Mouse (Mus musculus): Measurements from ENCODE around the gene Fut7. TPM values are rescaled to one million over a fixed set of nuclear protein-coding genes. Genes with fewer than 3 reads are reported as not detected.
A peak's percentile ranks its signal among the peaks of the same experiment; 100 is the strongest.

The Fut7 gene
- polyA plus RNA-seq, 1 experiment from 2014 or later, result 0.17 TPM

- Histone ChIP-seq H3K4me2 (no peak overlapping the region), H3K4me1 (peaks cover 30% of the 10 kb centered on the region), H3K4me3 (no peak overlapping the region), H3K9me3 (no peaks in the 10 kb centered on the region), H3K27ac (no peak overlapping the region), H3K9ac (no peak overlapping the region), H3K27me3 (no peaks in the 10 kb centered on the region), H3K36me3 (peaks cover 9% of the 10 kb centered on the region)
- ATAC-seq (ENCODE audit: insufficient number of reproducible peaks, insufficient read depth, low FRiP score, low TSS enrichment, low read depth), result no peak
- WGBS, result 75% methylated on average over 3 of the region's 3 CpGs
These were observed 40.6 kb downstream of the Fut7 start for GRCm38 (mm10) chr2:25463630-25464029.

DNA sequence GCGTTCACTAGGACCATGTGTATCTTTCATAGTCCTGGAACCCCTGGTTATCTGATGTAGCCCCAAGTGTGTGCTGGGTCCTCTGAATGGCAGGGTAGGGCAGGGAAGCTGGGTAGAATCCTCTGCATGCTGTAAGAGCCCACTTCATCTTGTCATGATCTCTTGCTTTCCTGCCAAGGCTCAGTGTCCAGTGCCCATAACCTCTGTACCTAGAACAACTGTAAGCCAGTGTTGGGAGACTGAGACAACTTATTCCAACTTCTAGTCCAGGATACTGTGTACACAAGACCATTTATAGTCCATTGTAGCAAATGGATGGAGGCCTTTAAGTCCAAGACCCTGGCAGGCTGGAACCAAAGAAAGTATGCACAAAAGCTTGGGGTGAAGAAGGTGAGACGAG is 42.2 kb downstream of the Fut7 start:
- Histone ChIP-seq H3K9ac (no peak overlapping the region), H3K36me3 (no peaks in the 10 kb centered on the region), H3K4me1 (peaks cover 21% of the 10 kb centered on the region), H3K4me3 (no peak overlapping the region), H3K4me2 (no peak overlapping the region), H3K27ac (no peak overlapping the region), H3K9me3 (no peaks in the 10 kb centered on the region), H3K27me3 (peaks cover 3% of the 10 kb centered on the region; the same call in 1 of the 2 replicates)
- 84% methylated on average over 2 of the region's 2 CpGs for WGBS
- ATAC-seq (ENCODE audit: insufficient number of reproducible peaks, insufficient read depth, low FRiP score, low TSS enrichment, low read depth), result no peak

DNA sequence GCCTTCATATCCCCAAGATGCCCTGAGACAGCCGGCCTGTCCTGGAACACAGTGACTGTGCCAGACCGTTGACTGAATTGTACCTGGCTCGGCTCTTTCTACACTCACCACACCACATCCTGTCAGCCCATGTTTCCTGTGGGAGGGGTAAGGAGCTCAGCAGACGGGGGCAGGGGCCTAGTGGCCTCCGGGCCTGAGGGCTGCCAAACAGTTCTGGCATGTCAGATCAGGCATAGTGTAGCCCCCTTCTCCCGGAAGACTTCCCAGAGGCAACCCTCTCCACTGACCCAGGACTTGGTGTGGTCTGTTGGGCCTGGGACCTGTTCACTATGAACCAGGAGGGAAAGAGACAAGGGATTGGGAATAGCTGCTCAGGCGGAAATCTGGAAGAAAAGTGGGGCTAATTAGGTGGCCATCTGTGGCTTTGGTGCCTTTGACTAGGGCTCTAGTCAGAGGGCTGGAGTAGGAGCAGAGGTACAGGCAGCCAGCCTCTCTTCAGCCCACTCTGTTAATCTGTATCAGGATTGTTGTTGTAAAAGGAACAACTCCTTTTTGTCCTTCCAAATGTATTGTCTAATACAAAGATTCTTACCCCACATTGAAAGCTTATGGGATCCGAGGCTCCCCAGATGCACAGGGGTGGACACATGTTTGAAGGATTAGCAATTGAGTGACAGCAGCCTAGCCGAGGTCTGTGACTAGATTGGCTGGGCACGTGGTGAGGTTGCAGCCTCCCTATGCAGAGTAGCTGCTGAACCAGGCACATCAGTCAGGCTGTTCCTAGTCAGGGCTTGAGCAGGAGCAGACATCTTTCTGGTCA is 43.0 kb downstream of the Fut7 start:
- Histone ChIP-seq H3K27ac (no peak overlapping the region), H3K36me3 (no peaks in the 10 kb centered on the region), H3K9ac (no peak overlapping the region), H3K9me3 (no peaks in the 10 kb centered on the region), H3K4me1 (peaks cover 18% of the 10 kb centered on the region), H3K4me3 (no peak overlapping the region), H3K4me2 (no peak overlapping the region), H3K27me3 (peaks cover 5% of the 10 kb centered on the region; the same call in 1 of the 2 replicates)
- no peak for ATAC-seq (ENCODE audit: insufficient number of reproducible peaks, insufficient read depth, low FRiP score, low TSS enrichment, low read depth)
- 27% methylated on average over 10 of the region's 10 CpGs for WGBS

- H3K36me3 ChIP-seq, result no peaks in the 10 kb centered on the region
- H3K9me3 ChIP-seq, result no peaks in the 10 kb centered on the region
- peaks cover 5% of the 10 kb centered on the region; the same call in 1 of the 2 replicates for H3K27me3 ChIP-seq
- WGBS, result 72% methylated on average over 14 of the region's 14 CpGs
- H3K4me3 ChIP-seq, result no peak overlapping the region
- 0 out of 2 replicates have a peak, but pooled peaks cover 12% of the 10 kb centered on the region for H3K4me1 ChIP-seq
- no peak for ATAC-seq (ENCODE audit: insufficient number of reproducible peaks, insufficient read depth, low FRiP score, low TSS enrichment, low read depth)
- H3K9ac ChIP-seq, result no peak overlapping the region
- H3K4me2 ChIP-seq, result no peak overlapping the region
- no peak overlapping the region for H3K27ac ChIP-seq
These were observed 44.7 kb downstream of the Fut7 start for GRCm38 (mm10) chr2:25467606-25468303.

- no peaks in the 10 kb centered on the region for H3K36me3 ChIP-seq
- no peak overlapping the region for H3K4me2 ChIP-seq
- H3K27me3 ChIP-seq, result peaks cover 5% of the 10 kb centered on the region; the same call in 1 of the 2 replicates
- H3K4me1 ChIP-seq, result 0 out of 2 replicates have a peak, but pooled peaks cover 12% of the 10 kb centered on the region
- 81% methylated on average over 10 of the region's 10 CpGs for WGBS
- H3K4me3 ChIP-seq, result no peak overlapping the region
- no peak overlapping the region for H3K27ac ChIP-seq
- H3K9ac ChIP-seq, result 0 out of 2 replicates have a peak overlapping the region, but pooled peaks have one; percentile 27
- no peaks in the 10 kb centered on the region for H3K9me3 ChIP-seq
- ATAC-seq (ENCODE audit: insufficient number of reproducible peaks, insufficient read depth, low FRiP score, low TSS enrichment, low read depth), result peak; percentile 45; the same call in 1 of the 2 replicates
These were observed 46.2 kb downstream of the Fut7 start for GRCm38 (mm10) chr2:25468962-25469915.

- Histone ChIP-seq H3K4me2 (no peak within 1 kb of the TSS), H3K36me3 (no peaks in the 10 kb centered on the region), H3K9ac (0 out of 2 replicates have a peak within 1 kb of the TSS, but pooled peaks have one; percentile 27), H3K9me3 (no peaks in the 10 kb centered on the region), H3K4me3 (no peak within 1 kb of the TSS), H3K4me1 (0 out of 2 replicates have a peak, but pooled peaks cover 12% of the 10 kb centered on the region), H3K27ac (no peak within 1 kb of the TSS), H3K27me3 (peaks cover 5% of the 10 kb centered on the region; the same call in 1 of the 2 replicates)
- no peak for ATAC-seq (ENCODE audit: insufficient number of reproducible peaks, insufficient read depth, low FRiP score, low TSS enrichment, low read depth)
- 49% methylated on average over 6 of the region's 6 CpGs for WGBS
These were observed 46.9 kb downstream of the Fut7 start, which contains the start of gene Ptgds for GRCm38 (mm10) chr2:25469969-25470368. Gene Ptgds (minus strand): TSS chr2:25470046.

- ATAC-seq (ENCODE audit: insufficient number of reproducible peaks, insufficient read depth, low FRiP score, low TSS enrichment, low read depth), result no peak
- H3K27ac ChIP-seq, result no peak overlapping the region
- H3K9me3 ChIP-seq, result no peaks in the 10 kb centered on the region
- 74% methylated on average over 2 of the region's 2 CpGs for WGBS
- 0 out of 2 replicates have a peak, but pooled peaks cover 7% of the 10 kb centered on the region for H3K4me1 ChIP-seq
- no peaks in the 10 kb centered on the region for H3K36me3 ChIP-seq
- H3K4me2 ChIP-seq, result no peak overlapping the region
- no peak overlapping the region for H3K9ac ChIP-seq
- peaks cover 5% of the 10 kb centered on the region; the same call in 1 of the 2 replicates for H3K27me3 ChIP-seq
- H3K4me3 ChIP-seq, result no peak overlapping the region
These were observed 49.5 kb downstream of the Fut7 start for GRCm38 (mm10) chr2:25472550-25472949.

Small RNAs within 50 kb of the gene (microRNA-seq; reads per million reads assigned to microRNA genes)
- gene Mir3087, result not detected

Other genes with a start within 250 kb of the Fut7 start
- gene Nrarp, start 242.5 kb upstream of the Fut7 start, polyA plus RNA-seq (2015; fragmentation: Nextera tagmentation; extraction: Ambion mirVana), result 15.0 and 16.7 TPM in 2 replicates
- gene Tor4a, start 226.4 kb upstream of the Fut7 start, polyA plus RNA-seq (2015; fragmentation: Nextera tagmentation; extraction: Ambion mirVana), result 5.1 and 6.1 TPM in 2 replicates
- gene Nelfb, start 211.8 kb upstream of the Fut7 start, polyA plus RNA-seq (2015; fragmentation: Nextera tagmentation; extraction: Ambion mirVana), result 110 and 114 TPM in 2 replicates
- 0.15 TPM in 1 of 2 replicates, not detected in the other for gene Stpg3, start 208.6 kb upstream of the Fut7 start, polyA plus RNA-seq (2015; fragmentation: Nextera tagmentation; extraction: Ambion mirVana)
- gene Fam166a, start 204.5 kb upstream of the Fut7 start, polyA plus RNA-seq (2015; fragmentation: Nextera tagmentation; extraction: Ambion mirVana), result not detected in 2 replicates
- 409 and 438 TPM in 2 replicates for gene Tubb4b, start 198.6 kb upstream of the Fut7 start, polyA plus RNA-seq (2015; fragmentation: Nextera tagmentation; extraction: Ambion mirVana)
- gene Slc34a3, start 188.9 kb upstream of the Fut7 start, polyA plus RNA-seq (2015; fragmentation: Nextera tagmentation; extraction: Ambion mirVana), result not detected in 2 replicates
- not detected in 2 replicates for gene Rnf224, start 186.5 kb upstream of the Fut7 start, polyA plus RNA-seq (2015; fragmentation: Nextera tagmentation; extraction: Ambion mirVana)
- 10.8 and 11.3 TPM in 2 replicates for gene Rnf208, start 181.0 kb upstream of the Fut7 start, polyA plus RNA-seq (2015; fragmentation: Nextera tagmentation; extraction: Ambion mirVana)
- 0.81 TPM in 1 of 2 replicates, not detected in the other for gene Cysrt1, start 180.8 kb upstream of the Fut7 start, polyA plus RNA-seq (2015; fragmentation: Nextera tagmentation; extraction: Ambion mirVana)
- gene AL732309.1, start 176.4 kb upstream of the Fut7 start, polyA plus RNA-seq (2015; fragmentation: Nextera tagmentation; extraction: Ambion mirVana), result 6.9 and 7.9 TPM in 2 replicates
- 24.5 and 25.3 TPM in 2 replicates for gene Tmem203, start 167.8 kb upstream of the Fut7 start, polyA plus RNA-seq (2015; fragmentation: Nextera tagmentation; extraction: Ambion mirVana)
- 7.5 and 8.2 TPM in 2 replicates for gene Tprn, start 160.6 kb upstream of the Fut7 start, polyA plus RNA-seq (2015; fragmentation: Nextera tagmentation; extraction: Ambion mirVana)
- gene Ssna1, start 150.8 kb upstream of the Fut7 start, polyA plus RNA-seq (2015; fragmentation: Nextera tagmentation; extraction: Ambion mirVana), result 231 and 246 TPM in 2 replicates
- 137 and 143 TPM in 2 replicates for gene Anapc2, start 150.8 kb upstream of the Fut7 start, polyA plus RNA-seq (2015; fragmentation: Nextera tagmentation; extraction: Ambion mirVana)
- not detected in 2 replicates for gene Tmem210, start 135.1 kb upstream of the Fut7 start, polyA plus RNA-seq (2015; fragmentation: Nextera tagmentation; extraction: Ambion mirVana)
- gene Lrrc26, start 133.4 kb upstream of the Fut7 start, polyA plus RNA-seq (2015; fragmentation: Nextera tagmentation; extraction: Ambion mirVana), result 0.22 TPM in 2 replicates
- gene Grin1, start 104.1 kb upstream of the Fut7 start, polyA plus RNA-seq (2015; fragmentation: Nextera tagmentation; extraction: Ambion mirVana), result 0.38 and 1.2 TPM in 2 replicates
- 61.1 and 79.4 TPM in 2 replicates for gene Man1b1, start 90.9 kb upstream of the Fut7 start, polyA plus RNA-seq (2015; fragmentation: Nextera tagmentation; extraction: Ambion mirVana)
- 23.0 and 25.5 TPM in 2 replicates for gene Dpp7, start 66.9 kb upstream of the Fut7 start, polyA plus RNA-seq (2015; fragmentation: Nextera tagmentation; extraction: Ambion mirVana)
- gene Uap1l1, start 57.6 kb upstream of the Fut7 start, polyA plus RNA-seq (2015; fragmentation: Nextera tagmentation; extraction: Ambion mirVana), result 9.9 and 14.9 TPM in 2 replicates
- gene Sapcd2, start 50.9 kb upstream of the Fut7 start, polyA plus RNA-seq (2015; fragmentation: Nextera tagmentation; extraction: Ambion mirVana), result 38.9 and 47.9 TPM in 2 replicates
- 0.87 and 1.1 TPM in 2 replicates for gene Entpd2, start 27.4 kb upstream of the Fut7 start, polyA plus RNA-seq (2015; fragmentation: Nextera tagmentation; extraction: Ambion mirVana)
- 42.5 and 48.9 TPM in 2 replicates for gene Npdc1, start 23.9 kb upstream of the Fut7 start, polyA plus RNA-seq (2015; fragmentation: Nextera tagmentation; extraction: Ambion mirVana)
- gene Abca2, start 5.4 kb downstream of the Fut7 start, polyA plus RNA-seq (2015; fragmentation: Nextera tagmentation; extraction: Ambion mirVana), result 2.9 and 4.0 TPM in 2 replicates
- gene Clic3, start 33.6 kb downstream of the Fut7 start, polyA plus RNA-seq (2015; fragmentation: Nextera tagmentation; extraction: Ambion mirVana), result 5.0 and 7.2 TPM in 2 replicates
- 29.4 and 35.9 TPM in 2 replicates for gene Paxx, start 37.8 kb downstream of the Fut7 start, polyA plus RNA-seq (2015; fragmentation: Nextera tagmentation; extraction: Ambion mirVana)
- 1.3 and 2.8 TPM in 2 replicates for gene Ptgds, start 46.8 kb downstream of the Fut7 start, polyA plus RNA-seq (2015; fragmentation: Nextera tagmentation; extraction: Ambion mirVana)
- gene Lcn12, start 70.6 kb downstream of the Fut7 start, polyA plus RNA-seq (2015; fragmentation: Nextera tagmentation; extraction: Ambion mirVana), result not detected in 2 replicates
- gene Fbxw5, start 77.5 kb downstream of the Fut7 start, polyA plus RNA-seq (2015; fragmentation: Nextera tagmentation; extraction: Ambion mirVana), result 75.1 and 81.1 TPM in 2 replicates
- gene C8g, start 78.5 kb downstream of the Fut7 start, polyA plus RNA-seq (2015; fragmentation: Nextera tagmentation; extraction: Ambion mirVana), result 5.8 and 6.2 TPM in 2 replicates
- 31.4 and 35.4 TPM in 2 replicates for gene Traf2, start 123.7 kb downstream of the Fut7 start, polyA plus RNA-seq (2015; fragmentation: Nextera tagmentation; extraction: Ambion mirVana)
- gene Edf1, start 134.6 kb downstream of the Fut7 start, polyA plus RNA-seq (2015; fragmentation: Nextera tagmentation; extraction: Ambion mirVana), result 335 and 341 TPM in 2 replicates
- gene Mamdc4, start 151.6 kb downstream of the Fut7 start, polyA plus RNA-seq (2015; fragmentation: Nextera tagmentation; extraction: Ambion mirVana), result 4.3 and 7.2 TPM in 2 replicates
- gene Phpt1, start 152.0 kb downstream of the Fut7 start, polyA plus RNA-seq (2015; fragmentation: Nextera tagmentation; extraction: Ambion mirVana), result 169 and 174 TPM in 2 replicates
- gene Ajm1, start 158.5 kb downstream of the Fut7 start, polyA plus RNA-seq (2015; fragmentation: Nextera tagmentation; extraction: Ambion mirVana), result 0.39 and 0.62 TPM in 2 replicates
- 80.3 and 81.9 TPM in 2 replicates for gene Rabl6, start 185.3 kb downstream of the Fut7 start, polyA plus RNA-seq (2015; fragmentation: Nextera tagmentation; extraction: Ambion mirVana)
- gene Ccdc183, start 194.4 kb downstream of the Fut7 start, polyA plus RNA-seq (2015; fragmentation: Nextera tagmentation; extraction: Ambion mirVana), result 0.31 and 0.34 TPM in 2 replicates
- gene Tmem141, start 198.7 kb downstream of the Fut7 start, polyA plus RNA-seq (2015; fragmentation: Nextera tagmentation; extraction: Ambion mirVana), result 23.5 and 24.8 TPM in 2 replicates
- gene Fcna, start 204.8 kb downstream of the Fut7 start, polyA plus RNA-seq (2015; fragmentation: Nextera tagmentation; extraction: Ambion mirVana), result 0.59 and 2.1 TPM in 2 replicates
- gene Lcn8, start 229.9 kb downstream of the Fut7 start, polyA plus RNA-seq (2015; fragmentation: Nextera tagmentation; extraction: Ambion mirVana), result not detected in 2 replicates
- not detected in 2 replicates for gene Lcn5, start 234.7 kb downstream of the Fut7 start, polyA plus RNA-seq (2015; fragmentation: Nextera tagmentation; extraction: Ambion mirVana)

Data from embryonic facial prominence, embryonic 13.5 days (tissue).